Mouse (Mus musculus) heart, embryonic 12.5 days (tissue): ENCODE data around the gene Gm13290. TPM values are rescaled to one million over a fixed set of nuclear protein-coding genes. Genes with fewer than 3 reads are reported as not detected.

Source experiments
- ATAC-seq: fragments of 200-750 bp; cut with Nextera tagmentation; 2 replicates; pipeline ENCODE4 v1.8.0; 2017; ENCODE audit warnings: moderate TSS enrichment, moderate library complexity; ENCODE audit not compliant: insufficient number of reproducible peaks, low FRiP score
- H3K27ac ChIP-seq: fragments of 300-500 bp; sonication (generic); 2 replicates; pipeline ENCODE4 v1.5.1; 2016; ENCODE audit warnings: mild to moderate bottlenecking, moderate library complexity; ENCODE audit not compliant: poor library complexity, severe bottlenecking
- H3K27me3 ChIP-seq: fragments of 300-500 bp; sonication (generic); replicated peaks from 2 replicates; pipeline ENCODE4 v1.6.1; 2016; ENCODE audit warnings: mild to moderate bottlenecking, moderate library complexity
- H3K36me3 ChIP-seq: fragments of 300-500 bp; sonication (generic); 2 replicates; pipeline ENCODE4 v1.6.1; 2016; ENCODE audit warnings: mild to moderate bottlenecking, moderate library complexity
- H3K4me1 ChIP-seq: fragments of 300-500 bp; sonication (generic); replicated peaks from 2 replicates; pipeline ENCODE4 v1.6.1; 2016; ENCODE audit warnings: mild to moderate bottlenecking
- H3K4me2 ChIP-seq: fragments of 300-500 bp; sonication (generic); 2 replicates; pipeline ENCODE4 v1.6.1; 2016; ENCODE audit warnings: mild to moderate bottlenecking, moderate library complexity
- H3K4me3 ChIP-seq: fragments of 300-500 bp; sonication (generic); 2 replicates; pipeline ENCODE4 v1.5.1; 2016; ENCODE audit warnings: mild to moderate bottlenecking
- H3K9ac ChIP-seq: fragments of 300-500 bp; sonication (generic); 2 replicates; pipeline ENCODE4 v1.6.1; 2016; ENCODE audit warnings: mild to moderate bottlenecking, moderate library complexity
- H3K9me3 ChIP-seq: fragments of 300-500 bp; sonication (generic); replicated peaks from 2 replicates; pipeline ENCODE4 v1.6.1; 2016; ENCODE audit warnings: mild to moderate bottlenecking, moderate library complexity
- WGBS: fragments of 180-500 bp; shearing (Covaris S2); methylation state at CpG from one replicate; pipeline ENCODE4 v1.1.7; 2016; 5-methylcytosine and 5-hydroxymethylcytosine counted together
- polyA plus RNA-seq: library from polyadenylated mRNA; unstranded; fragments of >200 nt; fragmentation: Nextera tagmentation; extraction: Ambion mirVana; gene quantifications from 2 replicates; pipeline ENCODE4 v1.2.1, GENCODE M21; 2016

Gm13290 gene
- polyA plus RNA-seq, 1 experiment from 2014 or later, result 0.33 TPM

DNA sequence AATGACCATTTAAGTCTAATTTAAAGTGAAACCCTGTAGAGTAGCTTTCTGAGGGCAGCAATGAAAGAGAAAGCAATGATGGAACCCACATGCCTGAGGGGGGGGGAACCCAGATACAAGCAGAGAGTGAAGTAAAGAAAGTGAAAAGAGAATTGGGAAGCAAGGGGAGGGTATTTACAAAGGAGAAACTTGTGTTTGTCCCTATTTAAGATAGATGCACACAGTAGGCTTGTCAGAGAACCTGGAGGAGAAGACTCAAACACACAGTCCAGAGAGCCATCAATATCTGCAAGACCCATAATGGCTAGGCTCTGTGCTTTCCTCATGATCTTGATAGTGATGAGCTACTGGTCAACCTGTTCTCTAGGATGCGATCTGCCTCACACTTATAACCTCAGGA lies 46.0 kb downstream of the Gm13290 start, which contains the start of gene Ifna11:
TSS of gene Ifna11 (plus strand) at position 301 of the 400 bp plus-strand sequence.
- H3K27me3 ChIP-seq, result 0 out of 2 replicates have a peak, but pooled peaks cover 6% of the 10 kb centered on the region
- no peak within 1 kb of the TSS for H3K4me2 ChIP-seq
- no peaks in the 10 kb centered on the region for H3K4me1 ChIP-seq
- H3K27ac ChIP-seq, result no peak within 1 kb of the TSS
- H3K9ac ChIP-seq, result no peak within 1 kb of the TSS
- 82% methylated on average over 1 of the region's 1 CpGs for WGBS
- no peak for ATAC-seq
- H3K36me3 ChIP-seq, result no peaks in the 10 kb centered on the region
- H3K4me3 ChIP-seq, result no peak within 1 kb of the TSS
- H3K9me3 ChIP-seq, result no peaks in the 10 kb centered on the region

DNA sequence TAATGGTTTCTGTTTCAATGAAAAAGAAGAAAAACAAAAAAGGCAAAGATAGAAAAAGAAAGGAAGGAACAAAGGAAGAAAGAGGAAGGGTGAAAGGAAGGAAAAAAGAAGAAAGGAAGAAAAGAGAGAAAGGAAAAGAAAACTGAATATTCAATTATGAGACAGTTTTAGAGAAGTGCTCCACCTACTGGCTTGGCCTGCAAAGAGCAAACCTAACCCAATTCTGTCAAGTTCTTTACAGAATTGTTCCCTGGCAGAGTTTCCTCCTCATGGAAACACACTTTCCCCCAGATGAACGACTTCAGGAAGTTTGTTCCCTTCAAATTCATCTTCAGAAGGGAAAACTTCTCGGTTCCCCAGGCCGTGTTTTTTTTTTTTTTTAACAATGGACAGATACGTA lies 49.4 kb downstream of the Gm13290 start:
- Histone ChIP-seq H3K9ac (no peak overlapping the region), H3K27me3 (no peaks in the 10 kb centered on the region), H3K4me1 (no peaks in the 10 kb centered on the region), H3K9me3 (no peaks in the 10 kb centered on the region), H3K36me3 (no peaks in the 10 kb centered on the region), H3K27ac (no peak overlapping the region), H3K4me2 (no peak overlapping the region), H3K4me3 (no peak overlapping the region)
- 25% methylated on average over 4 of the region's 4 CpGs for WGBS
- ATAC-seq, result no peak

Other genes starting within 250 kb of the Gm13290 start
- not detected in 2 replicates for gene Ifna15, start 215.6 kb upstream of the Gm13290 start, polyA plus RNA-seq
- not detected in 2 replicates for gene Ifna14, start 202.0 kb upstream of the Gm13290 start, polyA plus RNA-seq
- gene Ifna9, start 181.4 kb upstream of the Gm13290 start, polyA plus RNA-seq, result not detected in 2 replicates
- not detected in 2 replicates for gene Ifna12, start 170.5 kb upstream of the Gm13290 start, polyA plus RNA-seq
- gene C87499, start 139.4 kb upstream of the Gm13290 start, polyA plus RNA-seq, result not detected in 2 replicates
- not detected in 2 replicates for gene Ifna13, start 129.4 kb upstream of the Gm13290 start, polyA plus RNA-seq
- gene Ifna16, start 96.9 kb upstream of the Gm13290 start, polyA plus RNA-seq, result not detected in 2 replicates
- not detected in 2 replicates for gene Ifna2, start 89.9 kb upstream of the Gm13290 start, polyA plus RNA-seq
- not detected in 2 replicates for gene Ifnab, start 82.5 kb upstream of the Gm13290 start, polyA plus RNA-seq
- 0.83 and 1.1 TPM in 2 replicates for gene Gm26566, start 52.0 kb upstream of the Gm13290 start, polyA plus RNA-seq
- gene Klhl9, start 51.4 kb upstream of the Gm13290 start, polyA plus RNA-seq, result 108 and 112 TPM in 2 replicates
- gene Gm13271, start 19.0 kb upstream of the Gm13290 start, polyA plus RNA-seq, result not detected in 2 replicates
- 0.14 TPM in 1 of 2 replicates, not detected in the other for gene Gm13283, start 13.7 kb upstream of the Gm13290 start, polyA plus RNA-seq
- not detected in 2 replicates for gene Gm13289, start 3.1 kb downstream of the Gm13290 start, polyA plus RNA-seq
- gene Gm13272, start 6.0 kb downstream of the Gm13290 start, polyA plus RNA-seq, result 0.24 TPM in 1 of 2 replicates, not detected in the other
- 0.15 and 0.33 TPM in 2 replicates for gene Ifnz, start 8.3 kb downstream of the Gm13290 start, polyA plus RNA-seq
- gene Gm13276, start 11.9 kb downstream of the Gm13290 start, polyA plus RNA-seq, result not detected in 2 replicates
- not detected in 2 replicates for gene Gm13277, start 14.8 kb downstream of the Gm13290 start, polyA plus RNA-seq
- gene Gm13278, start 17.7 kb downstream of the Gm13290 start, polyA plus RNA-seq, result not detected in 2 replicates
- not detected in 2 replicates for gene Gm13275, start 20.7 kb downstream of the Gm13290 start, polyA plus RNA-seq
- not detected in 2 replicates for gene Gm13279, start 23.6 kb downstream of the Gm13290 start, polyA plus RNA-seq
- gene Gm13285, start 25.8 kb downstream of the Gm13290 start, polyA plus RNA-seq, result 1.1 TPM in 1 of 2 replicates, not detected in the other
- gene Gm13287, start 29.4 kb downstream of the Gm13290 start, polyA plus RNA-seq, result 1.2 TPM in 1 of 2 replicates, not detected in the other
- gene Gm13288, start 31.7 kb downstream of the Gm13290 start, polyA plus RNA-seq, result not detected in 2 replicates
- not detected in 2 replicates for gene Ifna7, start 42.4 kb downstream of the Gm13290 start, polyA plus RNA-seq
- gene Ifna11, start 46.1 kb downstream of the Gm13290 start, polyA plus RNA-seq, result not detected in 2 replicates
- gene Ifna6, start 53.6 kb downstream of the Gm13290 start, polyA plus RNA-seq, result not detected in 2 replicates
- gene Ifna5, start 61.7 kb downstream of the Gm13290 start, polyA plus RNA-seq, result not detected in 2 replicates
- not detected in 2 replicates for gene Ifna4, start 68.0 kb downstream of the Gm13290 start, polyA plus RNA-seq
- gene Ifna1, start 76.3 kb downstream of the Gm13290 start, polyA plus RNA-seq, result not detected in 2 replicates
- gene Ifne, start 106.4 kb downstream of the Gm13290 start, polyA plus RNA-seq, result not detected in 2 replicates